Mouse (Mus musculus) lung, postnatal 4 days (tissue): Measurements from ENCODE around the gene Tmem175.

Experiments
- DNase-seq, 2 experiments: peaks; one replicate each; pipeline ENCODE4 v3.0.0; 2021

Gene Tmem175

DNA sequence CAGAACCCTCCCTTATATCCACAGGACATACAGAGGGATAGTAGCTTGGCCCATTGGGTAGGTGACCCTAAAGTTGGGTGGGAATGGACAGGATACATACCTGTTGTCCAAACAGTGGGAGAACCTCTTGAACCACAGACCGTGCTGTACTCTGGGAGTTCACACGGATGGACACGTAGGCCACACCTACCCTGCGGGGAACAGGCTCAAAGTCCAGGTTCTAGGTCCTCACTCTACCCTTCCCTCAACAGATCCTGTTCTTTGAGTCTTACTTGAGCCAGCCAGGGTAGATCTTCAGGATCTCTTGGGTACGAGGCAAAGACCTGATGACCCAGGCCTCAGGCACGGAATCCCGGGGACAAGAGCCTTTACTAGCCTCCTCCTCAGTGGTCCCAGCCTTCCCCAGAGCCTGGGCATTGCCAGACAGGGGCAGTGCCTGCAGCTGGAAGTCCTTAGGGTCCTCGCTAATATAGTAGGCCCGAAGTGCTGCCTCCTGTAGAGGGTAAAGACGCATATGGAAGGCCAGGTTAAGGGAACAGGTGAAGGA, 24.9 kb downstream of the Tmem175 start:
- no peak for DNase-seq

DNA sequence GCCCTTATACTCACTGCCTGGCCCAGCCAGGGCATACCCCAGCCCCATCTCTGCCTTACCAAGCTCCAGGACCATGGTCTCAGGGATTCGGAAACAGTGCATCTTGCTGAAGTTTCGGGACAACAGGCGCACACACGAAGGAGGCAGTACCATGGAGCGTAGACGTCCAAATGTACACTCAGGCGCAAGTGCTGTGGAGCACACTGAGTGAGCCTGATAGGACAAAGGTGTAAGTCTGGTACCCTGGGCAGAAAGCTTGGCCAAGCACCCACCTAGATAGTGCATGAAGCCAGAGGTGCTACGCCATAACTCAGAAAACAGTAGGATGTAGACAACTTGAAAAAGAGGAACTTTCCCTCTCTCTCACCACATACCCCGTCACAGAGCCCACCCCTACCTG, 25.8 kb downstream of the Tmem175 start:
- no peak for DNase-seq

- no peak for DNase-seq
Measured at GRCm38 (mm10) chr5:108655891-108656650, 26.5 kb downstream of the Tmem175 start.

DNA sequence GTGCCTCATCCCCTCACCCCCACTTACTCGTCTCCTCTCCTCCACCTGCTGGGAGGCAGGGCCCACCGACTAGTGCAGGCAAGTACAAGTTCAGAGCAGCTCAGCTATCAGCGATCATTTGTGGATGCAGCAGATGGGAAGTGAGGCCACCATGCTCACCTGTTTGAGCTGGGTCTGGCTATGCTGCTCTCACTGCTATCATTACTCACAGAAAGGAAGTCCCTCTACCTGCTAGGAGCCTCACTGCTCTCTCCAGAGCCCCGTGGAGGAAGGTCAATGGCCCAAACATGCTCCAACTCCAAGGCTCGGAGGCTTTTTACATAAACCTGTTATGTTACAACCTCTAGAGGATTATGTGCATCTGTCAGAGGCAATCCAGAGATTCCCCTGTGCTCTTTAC, 27.8 kb downstream of the Tmem175 start:
- no peak for DNase-seq

- DNase-seq: no peak
Measured at GRCm38 (mm10) chr5:108658611-108659010, 29.0 kb downstream of the Tmem175 start.

DNA sequence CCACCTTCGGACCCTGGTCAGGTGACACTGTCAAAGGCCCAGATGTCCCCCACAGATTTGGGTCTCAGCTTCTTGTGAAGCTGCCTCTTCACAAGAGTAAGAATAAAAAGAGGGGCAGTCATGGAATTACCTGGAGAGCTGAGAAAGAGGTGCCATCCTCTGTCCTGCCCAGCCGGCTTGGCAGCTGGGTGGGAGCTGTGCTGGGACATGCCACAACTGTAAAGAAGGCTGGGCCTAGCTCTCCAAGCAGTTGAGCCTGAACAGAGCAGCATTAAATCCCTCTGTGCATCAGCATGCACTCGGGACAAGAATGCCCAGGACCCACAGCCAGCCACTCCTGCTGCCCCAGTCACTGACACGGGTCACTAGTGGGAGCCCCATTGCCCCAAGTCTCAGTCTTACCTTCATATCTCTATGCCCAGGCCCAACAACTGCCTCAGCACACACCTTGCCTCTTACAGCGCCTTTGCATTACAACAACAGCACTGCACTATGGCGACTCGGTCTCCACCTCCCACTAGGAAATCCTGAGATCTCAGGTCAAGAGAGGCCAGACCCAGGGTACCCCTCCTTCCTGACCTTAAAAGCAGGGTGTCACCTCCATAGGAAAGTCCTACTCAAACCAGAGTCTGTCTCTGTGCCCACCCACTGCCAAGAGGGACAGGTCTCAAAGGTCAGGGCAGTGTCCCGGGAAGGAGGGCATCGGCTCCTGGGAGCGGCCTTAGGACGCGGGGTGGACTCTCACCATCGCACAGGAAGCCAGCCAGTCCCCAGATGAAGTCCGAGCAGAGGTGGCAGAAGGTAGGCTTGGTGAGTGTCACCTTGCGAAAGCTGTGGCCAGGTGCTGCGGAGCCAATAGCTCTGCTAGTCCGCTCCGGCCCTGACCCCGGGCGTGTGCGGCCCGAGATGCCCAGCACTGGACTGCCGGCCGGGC, 30.4 kb downstream of the Tmem175 start, which contains the start of gene Idua:
TSS of gene Idua (plus strand) at position 634 of the 934 bp plus-strand sequence.
- no peak for DNase-seq

- peak; percentile 93 to 94 for DNase-seq
Measured at GRCm38 (mm10) chr5:108660632-108661268, 31.2 kb downstream of the Tmem175 start.

DNA sequence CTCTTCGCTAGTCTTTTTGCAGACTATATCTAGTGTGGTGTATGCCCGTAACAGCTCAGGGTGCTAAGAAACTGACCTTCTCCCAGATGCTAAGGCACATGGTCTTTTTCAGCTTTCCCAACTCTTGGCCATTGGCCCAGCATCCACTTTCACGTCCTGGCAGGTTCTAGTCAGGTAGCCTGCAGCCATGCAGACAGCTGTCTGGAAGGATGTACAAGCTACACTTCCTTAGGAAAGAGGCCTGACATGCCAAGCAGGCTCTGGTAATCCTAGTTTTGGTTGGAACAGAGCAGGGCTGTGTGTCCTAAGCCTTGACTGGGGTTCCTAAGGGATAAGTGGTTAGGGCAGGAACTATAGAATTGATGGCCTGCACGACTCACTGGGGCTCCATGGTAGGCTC, 33.2 kb downstream of the Tmem175 start:
- DNase-seq: no peak

- DNase-seq: no peak
Measured at GRCm38 (mm10) chr5:108665066-108665465, 35.5 kb downstream of the Tmem175 start.

- no peak for DNase-seq
Measured at GRCm38 (mm10) chr5:108667370-108667769, 37.8 kb downstream of the Tmem175 start.

DNA sequence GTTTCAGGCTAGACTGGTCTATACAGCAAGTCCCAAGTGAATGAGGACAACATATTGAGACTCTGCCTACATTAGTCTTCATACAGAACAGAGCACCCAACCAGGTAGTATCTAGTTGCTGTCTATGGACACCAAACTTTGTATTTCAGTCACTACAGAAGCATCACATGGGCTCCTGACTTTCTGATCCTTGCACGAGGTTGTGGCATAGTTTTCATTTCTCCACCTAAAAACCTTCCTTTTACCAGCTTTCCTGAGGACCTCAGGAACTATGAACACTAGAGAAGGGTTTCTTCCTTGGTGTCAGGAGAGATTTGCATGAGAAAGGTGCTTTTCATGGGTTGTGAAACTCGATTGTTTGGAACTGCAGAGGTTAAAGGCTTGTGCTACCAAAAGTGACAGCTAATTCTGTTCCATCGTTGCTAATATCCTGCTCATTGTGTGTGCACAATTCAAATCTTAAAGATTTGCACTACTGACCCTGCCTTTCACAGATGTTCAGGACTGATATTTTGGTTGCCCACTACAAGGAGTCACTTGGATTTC, 38.9 kb downstream of the Tmem175 start:
- DNase-seq: no peak

- peak; percentile 90 to 91 for DNase-seq
Measured at GRCm38 (mm10) chr5:108668977-108669936, 39.7 kb downstream of the Tmem175 start, which contains the start of gene Dgkq. TSS of gene Dgkq (minus strand) at chr5:108669672.

DNA sequence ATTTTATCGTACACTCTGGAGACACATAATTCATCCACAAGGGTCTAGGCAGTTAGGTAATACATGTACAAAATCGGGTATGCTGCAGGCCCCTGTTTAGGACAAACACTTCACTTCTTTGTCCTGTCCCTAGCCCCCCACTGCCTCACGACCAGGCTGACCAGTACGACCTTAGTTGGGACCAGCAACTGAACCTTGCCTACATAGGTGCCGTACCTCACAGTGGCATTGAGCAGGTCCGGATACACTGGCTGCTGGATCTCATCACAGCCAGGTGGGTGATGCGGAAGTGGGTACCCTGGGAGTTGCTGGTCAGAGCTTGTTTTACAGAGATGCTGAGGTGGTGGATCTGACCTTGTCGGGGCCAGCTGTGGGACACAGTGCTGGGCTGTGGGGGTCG, 40.4 kb downstream of the Tmem175 start:
- DNase-seq: no peak

- DNase-seq: peak in 1 of 2 experiments; percentile 42
Measured at GRCm38 (mm10) chr5:108670785-108671184, 41.2 kb downstream of the Tmem175 start.

GRCm38 (mm10) chr5:108671757-108672156, 42.2 kb downstream of the Tmem175 start:
- no peak for DNase-seq

- DNase-seq: no peak
Measured at GRCm38 (mm10) chr5:108674624-108675023, 45.1 kb downstream of the Tmem175 start.

DNA sequence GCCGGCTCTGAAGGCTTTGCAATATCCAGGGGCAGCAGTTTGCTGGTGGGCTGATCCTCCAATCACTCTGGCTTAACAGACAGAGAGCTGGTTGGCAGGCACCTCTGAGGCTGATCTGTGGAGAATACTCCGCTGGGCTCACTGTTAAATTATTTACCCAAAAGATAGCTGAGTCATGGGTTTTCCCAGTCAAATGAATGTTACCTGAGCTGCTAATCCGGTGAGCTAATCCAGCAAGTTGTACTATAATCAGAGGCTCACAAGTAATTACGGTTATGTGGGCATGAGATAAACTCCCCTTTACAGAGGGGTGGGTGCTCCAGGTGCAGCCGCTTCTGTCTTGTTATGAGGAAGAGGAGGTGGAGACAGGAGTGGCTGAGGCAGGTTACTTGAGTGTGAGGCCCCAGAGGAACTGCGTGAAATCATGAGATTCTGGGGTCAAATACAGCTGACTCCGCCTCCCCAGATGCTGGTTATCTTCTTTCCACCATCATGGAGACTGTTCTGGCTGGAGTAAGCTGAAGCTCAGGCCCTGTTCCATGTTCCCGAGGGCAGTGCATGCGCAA, 45.8 kb downstream of the Tmem175 start, which contains the start of gene Slc26a1:
TSS of gene Slc26a1 (minus strand) at position 319 of the 566 bp plus-strand sequence.
- no peak for DNase-seq

DNA sequence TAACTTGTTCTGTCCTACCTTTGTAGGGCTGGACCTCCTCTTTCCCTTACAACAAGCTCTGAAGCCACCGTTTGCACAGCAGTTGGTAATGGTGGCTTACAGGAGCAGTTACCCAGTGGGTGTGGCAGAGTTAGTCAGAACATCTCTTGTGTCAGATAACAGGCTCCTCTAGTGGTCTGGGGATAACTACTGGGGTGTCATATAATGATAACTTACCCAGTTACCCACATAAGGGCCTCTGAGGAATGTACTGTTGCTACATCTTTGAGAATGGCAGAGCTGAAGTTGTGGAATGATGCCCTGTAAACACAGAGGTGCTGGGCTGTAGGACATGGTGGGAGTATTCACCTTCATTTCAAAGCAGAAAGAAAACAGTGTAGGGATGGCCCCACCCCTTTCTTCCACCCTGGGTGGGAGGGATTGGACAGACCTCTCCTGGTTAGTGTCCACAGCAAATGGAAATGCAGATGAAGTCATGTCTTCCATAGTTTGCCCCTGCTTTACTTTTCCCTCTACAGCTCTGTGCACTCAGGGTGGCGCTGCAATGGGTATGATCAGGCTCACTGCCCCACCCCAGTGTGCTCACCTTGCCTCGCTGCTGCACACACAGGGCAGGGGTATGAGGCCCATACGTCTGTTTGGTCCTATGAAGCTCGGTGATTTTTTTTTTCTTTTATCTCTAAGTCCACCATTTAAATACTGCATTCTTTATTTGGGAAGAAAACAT, 47.4 kb downstream of the Tmem175 start:
- no peak for DNase-seq

GRCm38 (mm10) chr5:108677605-108678295, 48.2 kb downstream of the Tmem175 start:
- peak; percentile 63 to 70 for DNase-seq
